Mouse (Mus musculus) neural tube, embryonic 12.5 days (tissue): ENCODE data around the gene Skor1. TPM values are rescaled to one million over a fixed set of nuclear protein-coding genes. Genes with fewer than 3 reads are reported as not detected.

Experiments used
- ATAC-seq: fragments of 200-750 bp; cut with Nextera tagmentation; 2 replicates; pipeline ENCODE4 v1.8.0; 2017; ENCODE audit warnings: low read depth, mild to moderate bottlenecking, moderate TSS enrichment, moderate library complexity; ENCODE audit not compliant: low FRiP score
- H3K27ac ChIP-seq: fragments of 300-500 bp; sonication (generic); 2 replicates; pipeline ENCODE4 v1.5.1; 2016
- H3K27me3 ChIP-seq: fragments of 300-500 bp; sonication (generic); replicated peaks from 2 replicates; pipeline ENCODE4 v1.6.1; 2016; ENCODE audit warnings: mild to moderate bottlenecking
- H3K36me3 ChIP-seq: fragments of 300-500 bp; sonication (generic); 2 replicates; pipeline ENCODE4 v1.6.1; 2016; ENCODE audit warnings: mild to moderate bottlenecking
- H3K4me1 ChIP-seq: fragments of 300-500 bp; sonication (generic); 2 replicates; pipeline ENCODE4 v1.6.1; 2016
- H3K4me2 ChIP-seq: fragments of 300-500 bp; sonication (generic); replicated peaks from 2 replicates; pipeline ENCODE4 v1.6.1; 2016; ENCODE audit warnings: mild to moderate bottlenecking
- H3K4me3 ChIP-seq: fragments of 300-500 bp; sonication (generic); 2 replicates; pipeline ENCODE4 v1.5.1; 2016
- H3K9ac ChIP-seq: fragments of 300-500 bp; sonication (generic); 2 replicates; pipeline ENCODE4 v1.6.1; 2016; ENCODE audit warnings: mild to moderate bottlenecking
- H3K9me3 ChIP-seq: fragments of 300-500 bp; sonication (generic); 2 replicates; pipeline ENCODE4 v1.6.1; 2016; ENCODE audit warnings: mild to moderate bottlenecking
- WGBS: fragments of 180-500 bp; shearing (Covaris S2); methylation state at CpG from one replicate; pipeline ENCODE4 v1.1.7; 2016; 5-methylcytosine and 5-hydroxymethylcytosine counted together
- polyA plus RNA-seq: library from polyadenylated mRNA; unstranded; fragments of >200 nt; fragmentation: Nextera tagmentation; extraction: Ambion mirVana; gene quantifications from 2 replicates; pipeline ENCODE4 v1.2.1, GENCODE M21; 2016

Gene Skor1
- polyA plus RNA-seq, 1 experiment from 2014 or later: 39.1 TPM

- WGBS: 2% methylated on average over 9 of the region's 9 CpGs
- H3K9ac ChIP-seq: peak overlapping the region; percentile 77
- no peaks in the 10 kb centered on the region for H3K9me3 ChIP-seq
These were observed 1.5 kb downstream of the Skor1 start for GRCm38 (mm10) chr9:63147296-63147695.

GRCm38 (mm10) chr9:63146856-63147274 is 1.9 kb downstream of the Skor1 start:
- WGBS: 1% methylated on average over 20 of the region's 20 CpGs
- peak overlapping the region; percentile 76 for H3K4me2 ChIP-seq
- peak overlapping the region; percentile 76; the same call in 1 of the 2 replicates for H3K27ac ChIP-seq
- H3K27me3 ChIP-seq: peaks cover 100% of the 10 kb centered on the region
- no peaks in the 10 kb centered on the region for H3K36me3 ChIP-seq
- H3K4me3 ChIP-seq: peak overlapping the region; percentile 58
- H3K4me1 ChIP-seq: peaks cover 56% of the 10 kb centered on the region
- ATAC-seq: no peak
- peak overlapping the region; percentile 77 for H3K9ac ChIP-seq
- no peaks in the 10 kb centered on the region for H3K9me3 ChIP-seq

More at GRCm38 (mm10) chr9:63147296-63147695, 1.5 kb downstream of the Skor1 start:
- H3K4me1 ChIP-seq: peaks cover 56% of the 10 kb centered on the region
- peak overlapping the region; percentile 76 for H3K4me2 ChIP-seq
- H3K27ac ChIP-seq: no peak overlapping the region
- H3K36me3 ChIP-seq: no peaks in the 10 kb centered on the region
- peak overlapping the region; percentile 58 for H3K4me3 ChIP-seq
- peaks cover 100% of the 10 kb centered on the region for H3K27me3 ChIP-seq
- no peak for ATAC-seq

- Histone ChIP-seq H3K4me3 (peak overlapping the region; percentile 58), H3K36me3 (no peaks in the 10 kb centered on the region), H3K9ac (peak overlapping the region; percentile 77), H3K4me2 (peak overlapping the region; percentile 76), H3K27me3 (peaks cover 100% of the 10 kb centered on the region), H3K27ac (peak overlapping the region; percentile 76), H3K9me3 (no peaks in the 10 kb centered on the region), H3K4me1 (peaks cover 56% of the 10 kb centered on the region)
- ATAC-seq: no peak
- WGBS: 1% methylated on average over 46 of the region's 46 CpGs
These were observed 2.5 kb downstream of the Skor1 start for GRCm38 (mm10) chr9:63146126-63146855.

DNA sequence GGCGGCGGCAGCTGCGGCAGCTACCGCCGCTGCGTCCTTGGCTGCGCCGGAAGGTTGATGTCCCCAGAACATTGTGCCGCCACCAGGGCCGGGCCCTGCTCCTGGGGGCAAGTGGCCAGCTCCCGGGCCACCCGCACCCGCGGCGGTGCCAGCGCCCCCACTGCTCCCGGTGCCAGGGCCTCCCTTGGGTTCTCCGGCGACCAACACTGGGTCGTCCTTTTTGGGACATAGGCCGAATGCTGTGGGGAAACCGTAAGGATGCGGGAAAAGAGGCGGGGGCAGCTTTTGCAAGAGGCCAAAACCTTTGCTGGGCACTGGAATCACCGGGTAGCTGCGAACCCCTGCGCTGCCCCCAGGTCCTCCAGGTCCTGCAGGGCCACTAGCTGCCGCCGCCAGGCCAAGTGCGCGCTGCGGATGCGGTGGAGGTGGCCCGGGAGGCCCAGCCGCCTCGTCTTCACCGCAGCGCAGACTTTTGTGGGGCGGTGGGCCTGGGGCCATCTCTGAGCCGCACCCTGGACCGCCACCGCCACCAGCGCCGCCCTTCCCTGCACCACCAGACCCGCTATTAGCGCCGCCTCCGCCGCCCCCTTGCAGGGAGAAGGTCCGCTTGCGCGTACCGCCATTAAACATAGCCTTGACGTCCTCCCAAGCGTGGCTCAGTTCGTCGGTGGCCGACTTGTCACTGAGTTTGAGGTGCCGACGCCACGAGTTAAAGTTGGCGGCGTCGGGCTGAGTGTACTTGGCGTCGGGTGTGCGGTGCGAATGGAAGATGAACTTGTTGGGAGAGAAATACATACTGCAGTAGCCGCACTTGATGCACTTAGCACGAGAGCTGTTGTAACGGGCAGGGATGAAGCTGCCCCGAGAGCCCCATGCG is 3.3 kb downstream of the Skor1 start:
- H3K4me2 ChIP-seq: peak overlapping the region; percentile 76
- H3K27ac ChIP-seq: peak overlapping the region; percentile 76
- H3K36me3 ChIP-seq: no peaks in the 10 kb centered on the region
- under 1% methylated on average over 73 of the region's 73 CpGs for WGBS
- H3K9me3 ChIP-seq: no peaks in the 10 kb centered on the region
- no peak for ATAC-seq
- H3K4me1 ChIP-seq: peaks cover 54% of the 10 kb centered on the region
- H3K9ac ChIP-seq: peak overlapping the region; percentile 77
- peak overlapping the region; percentile 58 for H3K4me3 ChIP-seq
- H3K27me3 ChIP-seq: peaks cover 100% of the 10 kb centered on the region

DNA sequence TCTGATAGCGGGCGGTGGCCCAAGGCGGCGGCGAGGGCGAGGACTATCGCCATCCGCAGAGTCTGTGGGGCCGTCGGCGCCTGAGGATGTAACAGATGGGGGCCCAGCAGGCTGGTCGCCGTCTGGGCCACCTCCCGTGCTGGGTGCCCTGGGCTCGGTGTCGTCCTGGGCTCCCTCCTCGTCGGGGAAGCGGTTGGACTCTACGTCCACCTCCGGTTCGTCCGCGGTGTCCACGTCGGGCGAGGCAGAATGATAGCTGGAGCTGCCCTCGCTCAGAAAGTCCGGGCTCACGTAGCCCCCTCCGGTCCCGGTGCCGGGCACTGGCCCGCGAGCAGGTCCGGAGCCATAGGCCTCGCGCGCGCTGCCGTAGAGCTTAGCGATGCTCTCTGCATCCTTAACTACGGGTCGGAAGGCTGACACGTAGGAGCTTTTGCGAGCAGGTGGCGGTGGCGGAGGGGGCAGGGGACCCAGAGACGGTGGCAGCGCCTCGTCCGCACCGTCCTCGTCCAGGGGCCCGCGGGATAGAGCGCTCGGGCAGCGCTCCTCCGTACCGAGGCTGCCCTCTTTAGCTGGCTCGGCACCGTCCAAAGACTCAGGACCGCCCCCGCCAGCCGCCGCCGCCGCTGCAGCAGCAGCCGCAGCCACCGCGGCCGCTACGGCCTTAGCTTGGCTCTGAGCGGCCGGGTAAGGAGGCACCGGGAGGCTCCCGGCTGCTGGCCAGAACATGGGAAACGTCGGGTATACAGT is 4.1 kb downstream of the Skor1 start:
- Histone ChIP-seq H3K27me3 (peaks cover 100% of the 10 kb centered on the region), H3K36me3 (no peaks in the 10 kb centered on the region), H3K4me2 (peak overlapping the region; percentile 76), H3K27ac (peak overlapping the region; percentile 72), H3K9ac (peak overlapping the region; percentile 77), H3K4me1 (peaks cover 51% of the 10 kb centered on the region), H3K4me3 (peak overlapping the region; percentile 58), H3K9me3 (no peaks in the 10 kb centered on the region)
- 1% methylated on average over 79 of the region's 80 CpGs for WGBS
- no peak for ATAC-seq

DNA sequence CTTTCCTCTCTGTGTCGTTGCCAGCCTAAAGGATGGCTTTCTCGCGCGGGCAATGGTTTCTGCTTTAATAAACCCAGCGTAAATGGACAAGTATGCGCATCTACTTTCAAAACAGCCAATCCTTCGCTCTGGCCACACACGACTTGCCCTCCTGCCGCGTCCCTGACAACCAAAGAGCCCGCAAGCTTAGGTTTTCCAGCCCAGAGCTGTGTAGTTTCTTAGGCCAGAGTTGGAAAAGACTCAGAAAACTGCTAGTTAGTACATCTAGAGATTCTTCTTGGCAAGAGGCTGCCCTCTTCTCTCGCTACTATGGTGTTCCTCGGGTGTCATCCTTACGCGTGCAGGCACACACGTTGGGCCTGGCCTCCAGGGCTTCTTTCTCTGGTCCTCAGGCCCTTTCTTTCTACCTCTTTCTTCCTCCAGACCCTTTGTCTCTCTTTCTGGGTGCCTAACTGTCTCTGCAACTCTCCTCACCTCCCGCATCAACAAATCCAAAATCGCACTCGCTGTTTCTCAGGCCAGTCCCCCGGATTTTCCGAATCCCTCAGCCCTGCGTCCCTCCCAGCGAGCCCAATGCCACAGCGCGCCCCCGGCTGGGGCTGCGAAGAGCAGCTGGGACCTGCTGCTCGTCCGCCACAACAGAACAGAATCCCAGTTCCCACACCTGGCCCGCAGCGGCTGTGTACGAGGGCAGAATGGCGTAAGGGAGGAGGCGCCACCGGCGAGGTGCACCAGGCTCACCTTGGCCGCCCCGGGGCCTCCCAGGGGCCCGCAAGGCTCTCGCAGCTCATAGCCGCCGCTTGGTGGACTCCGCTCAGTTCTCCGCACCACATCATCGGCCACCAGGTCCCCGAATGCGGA is 4.9 kb downstream of the Skor1 start:
- no peak for ATAC-seq
- peaks cover 100% of the 10 kb centered on the region for H3K27me3 ChIP-seq
- no peaks in the 10 kb centered on the region for H3K9me3 ChIP-seq
- H3K4me2 ChIP-seq: peak overlapping the region; percentile 76
- H3K4me1 ChIP-seq: peaks cover 46% of the 10 kb centered on the region
- no peaks in the 10 kb centered on the region for H3K36me3 ChIP-seq
- WGBS: under 1% methylated on average over 47 of the region's 47 CpGs
- peak overlapping the region; percentile 72 for H3K27ac ChIP-seq
- H3K4me3 ChIP-seq: peak overlapping the region; percentile 58
- H3K9ac ChIP-seq: peak overlapping the region; percentile 77

- Histone ChIP-seq H3K4me1 (peaks cover 46% of the 10 kb centered on the region), H3K36me3 (no peaks in the 10 kb centered on the region), H3K27me3 (peaks cover 100% of the 10 kb centered on the region), H3K4me2 (peak overlapping the region; percentile 76), H3K9ac (peak overlapping the region; percentile 77), H3K9me3 (no peaks in the 10 kb centered on the region), H3K4me3 (peak overlapping the region; percentile 58), H3K27ac (peak overlapping the region; percentile 37; the same call in 1 of the 2 replicates)
- no peak for ATAC-seq
- WGBS: under 1% methylated on average over 25 of the region's 25 CpGs
These were observed 5.5 kb downstream of the Skor1 start for GRCm38 (mm10) chr9:63143227-63143626.

GRCm38 (mm10) chr9:63142335-63143036 is 6.3 kb downstream of the Skor1 start:
- Histone ChIP-seq H3K36me3 (no peaks in the 10 kb centered on the region), H3K4me2 (peak overlapping the region; percentile 76), H3K27ac (peak overlapping the region; percentile 37; the same call in 1 of the 2 replicates), H3K4me3 (peak overlapping the region; percentile 58), H3K9me3 (no peaks in the 10 kb centered on the region), H3K4me1 (peaks cover 50% of the 10 kb centered on the region), H3K9ac (peak overlapping the region; percentile 77), H3K27me3 (peaks cover 100% of the 10 kb centered on the region)
- 0 out of 2 replicates have a peak, but pooled peaks have one; percentile 18 for ATAC-seq
- under 1% methylated on average over 42 of the region's 42 CpGs for WGBS

DNA sequence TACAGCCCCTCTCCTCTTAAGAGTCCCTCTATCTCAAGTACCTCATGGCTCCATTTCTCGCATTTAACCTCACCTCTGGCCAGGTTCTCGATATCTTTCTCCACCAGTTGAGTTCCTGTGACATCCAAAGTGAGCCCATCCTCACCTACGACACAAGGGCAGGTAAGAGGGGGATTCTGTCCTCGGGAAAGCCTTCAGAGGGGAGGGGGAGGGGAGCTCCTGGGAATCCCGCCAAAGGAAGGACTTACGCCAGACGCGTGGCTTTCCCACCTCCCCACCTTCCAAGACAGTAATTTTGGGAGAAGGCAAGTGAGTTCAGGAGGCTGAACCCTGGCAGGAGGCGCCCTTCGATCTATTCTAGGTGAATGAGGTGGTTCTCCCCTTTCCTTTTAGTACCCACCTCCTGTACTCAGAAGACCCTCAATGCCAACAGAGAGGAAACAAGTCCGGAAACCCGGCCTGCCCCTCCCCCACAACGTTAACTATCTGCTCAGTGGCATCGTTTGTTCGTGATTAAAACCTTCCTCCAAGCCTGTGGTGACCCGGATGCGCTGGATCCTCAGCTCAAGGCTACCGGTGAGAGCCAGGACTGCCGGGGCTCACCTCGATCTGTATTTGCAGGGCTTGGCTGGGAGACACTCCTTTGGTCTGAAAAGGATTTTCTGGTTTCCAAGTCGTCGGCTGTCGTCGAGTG is 7.0 kb downstream of the Skor1 start:
- peak overlapping the region; percentile 76 for H3K4me2 ChIP-seq
- peak overlapping the region; percentile 77 for H3K9ac ChIP-seq
- peaks cover 49% of the 10 kb centered on the region for H3K4me1 ChIP-seq
- WGBS: 2% methylated on average over 24 of the region's 24 CpGs
- ATAC-seq: no peak
- 0 out of 2 replicates have a peak overlapping the region, but pooled peaks have one; percentile 37 for H3K27ac ChIP-seq
- peaks cover 100% of the 10 kb centered on the region for H3K27me3 ChIP-seq
- peak overlapping the region; percentile 58 for H3K4me3 ChIP-seq
- H3K36me3 ChIP-seq: no peaks in the 10 kb centered on the region
- no peaks in the 10 kb centered on the region for H3K9me3 ChIP-seq

DNA sequence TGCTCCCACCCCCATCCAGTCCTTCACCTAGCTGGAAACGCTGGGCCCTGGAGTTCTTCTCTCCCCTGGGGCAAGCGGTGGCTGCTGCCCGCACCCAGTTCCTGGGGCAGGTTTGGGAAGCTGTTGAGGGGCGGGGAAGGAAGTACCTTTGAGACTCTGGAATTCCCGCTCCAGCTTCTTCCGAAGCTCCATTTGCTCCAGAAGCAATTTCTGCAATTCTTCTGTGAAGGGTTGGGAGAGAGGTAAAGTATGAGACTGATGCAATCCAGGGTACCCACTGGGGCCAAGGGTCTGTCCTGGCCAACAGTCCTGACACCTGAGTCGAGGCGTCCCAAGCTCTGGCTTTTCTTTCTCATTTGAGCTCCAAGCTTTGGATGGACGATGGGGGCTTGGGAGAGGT is 8.6 kb downstream of the Skor1 start:
- Histone ChIP-seq H3K27me3 (peaks cover 97% of the 10 kb centered on the region), H3K27ac (no peak overlapping the region), H3K4me2 (peak overlapping the region; percentile 76), H3K4me1 (peaks cover 39% of the 10 kb centered on the region), H3K9me3 (no peaks in the 10 kb centered on the region), H3K4me3 (peak overlapping the region; percentile 20; the same call in 1 of the 2 replicates), H3K9ac (peak overlapping the region; percentile 14; the same call in 1 of the 2 replicates), H3K36me3 (no peaks in the 10 kb centered on the region)
- no peak for ATAC-seq
- WGBS: 2% methylated on average over 9 of the region's 9 CpGs
